In genomic region chr7:45681046-45681736, GRCm38 (mm10) we compare ENCODE assay signal across 12 mouse cellular contexts. TPM values are rescaled to one million over a fixed set of nuclear protein-coding genes. Genes with fewer than 3 reads are reported as not detected.
DNase-seq lines count a peak whose midpoint lies in the region; ATAC-seq and TF ChIP-seq lines count a peak whose summit lies in the region.
"Had no signal": no experiment of that assay in that cellular context is flagged by ENCODE, and none has a peak within 500 bp of the region (broad histone marks: within the 10 kb centered on the region; RNA-seq: fewer than 3 reads in every experiment).

No protein-coding gene starts in this region.

- 35% methylated on average over 8 of the region's 8 CpGs for WGBS in heart, adult 2 months
- 91% methylated on average over 8 of the region's 8 CpGs for WGBS in hindbrain, embryonic 13.5 days
- 87% methylated on average over 8 of the region's 8 CpGs for WGBS in midbrain, embryonic 10.5 days

- peaks cover 19% of the 10 kb centered on the region for H3K4me1 ChIP-seq in heart, adult 2 months (ENCODE audit: control insufficient read depth, insufficient read depth, low read length)
- H3K4me1 ChIP-seq in hindbrain, embryonic 13.5 days (replicated peaks): peaks cover 22% of the 10 kb centered on the region; the same call in 1 of the 2 replicates
- H3K4me1 ChIP-seq in midbrain, embryonic 10.5 days: peaks cover 39% of the 10 kb centered on the region

- H3K4me3 ChIP-seq in heart, adult 2 months: no peak overlapping the region
- no peak overlapping the region for H3K4me3 ChIP-seq in hindbrain, embryonic 13.5 days
- H3K4me3 ChIP-seq in midbrain, embryonic 10.5 days: no peak overlapping the region
- H3K4me3 ChIP-seq: liver, embryonic 13.5 days; neural tube, embryonic 12.5 days had no signal

- H3K9ac ChIP-seq in heart, adult 2 months (ENCODE audit: low read depth, low read length): peak overlapping the region; percentile 1; the same call in 1 of the 2 replicates
- no peak overlapping the region for H3K9ac ChIP-seq in hindbrain, embryonic 13.5 days
- H3K9ac ChIP-seq: liver, embryonic 13.5 days; neural tube, embryonic 12.5 days had no signal

- DNase-seq in cerebellum, adult 18-20 months: peak; percentile 53
- no peak for DNase-seq in cerebellum, postnatal 4 days (ENCODE audit: low spot score in 2 of 2)
- peak in 1 of 2 experiments; percentile 76 for DNase-seq in heart, adult 2 months
- DNase-seq in lung, postnatal 25 days (ENCODE audit: low spot score): peak; percentile 74
- DNase-seq in kidney, adult 8-10 months: no peak
- DNase-seq in midbrain, embryonic 10.5 days (ENCODE audit: low spot score): no peak
- DNase-seq: adrenal gland, postnatal 10 days; liver, embryonic 13.5 days had no signal

- no peak for TF ChIP-seq CTCF in heart, adult 2 months (IDR thresholded peaks at IDR 0.05)

- H3K9me3 ChIP-seq in hindbrain, embryonic 13.5 days: no peaks in the 10 kb centered on the region
- H3K9me3 ChIP-seq in midbrain, embryonic 10.5 days (replicated peaks): no peaks in the 10 kb centered on the region
- H3K9me3 ChIP-seq: liver, embryonic 13.5 days; neural tube, embryonic 12.5 days had no signal

- intact Hi-C loops in heart, adult 2 months (cut with DNase I): loop anchor here (5.0 to 10.0 kb wide), 2 partner anchors 39 to 126 kb away; partner anchors contain the start of gene Hsd17b14

- peak; percentile 70 for ATAC-seq in CD4-positive, CD25-positive, alpha-beta regulatory T cell, adult 4 months
- ATAC-seq in hindbrain, embryonic 13.5 days (ENCODE audit: low FRiP score): no peak
- ATAC-seq: intestine, postnatal 0 days had no signal

- TF ChIP-seq POLR2A in heart, adult 2 months (IDR thresholded peaks at IDR 0.05; ENCODE audit: insufficient read depth, low read depth, low read length): peak; percentile 43; the same call in 1 of the 2 replicates

- no peaks in the 10 kb centered on the region for H3K79me2 ChIP-seq in heart, adult 2 months (replicated peaks; ENCODE audit: control insufficient read depth, insufficient read depth, low read length)

- H3K27ac ChIP-seq in heart, adult 2 months: peak overlapping the region; percentile 93
- no peak overlapping the region for H3K27ac ChIP-seq in hindbrain, embryonic 13.5 days
- H3K27ac ChIP-seq in midbrain, embryonic 10.5 days (replicated peaks): no peak overlapping the region; the same call in 1 of the 2 replicates
- H3K27ac ChIP-seq: liver, embryonic 13.5 days; neural tube, embryonic 12.5 days had no signal

- 0 out of 2 replicates have a peak, but pooled peaks have one; percentile 73 for TF ChIP-seq EP300 in heart, adult 2 months (IDR thresholded peaks at IDR 0.05; ENCODE audit: insufficient read depth, low read depth, low read length)

- no peaks in the 10 kb centered on the region for H3K27me3 ChIP-seq in heart, adult 2 months (ENCODE audit: control insufficient read depth, insufficient read depth, low read length)
- H3K27me3 ChIP-seq in hindbrain, embryonic 13.5 days: peaks cover 7% of the 10 kb centered on the region; the same call in 1 of the 2 replicates
- peaks cover under 1% of the 10 kb centered on the region; the same call in 1 of the 2 replicates for H3K27me3 ChIP-seq in midbrain, embryonic 10.5 days (ENCODE audit: low read depth, poor library complexity, severe bottlenecking)
- H3K27me3 ChIP-seq: neural tube, embryonic 12.5 days had no signal

- no peak overlapping the region for H3K4me2 ChIP-seq in hindbrain, embryonic 13.5 days
- H3K4me2 ChIP-seq: liver, embryonic 13.5 days; neural tube, embryonic 12.5 days had no signal

- no peaks in the 10 kb centered on the region for H3K36me3 ChIP-seq in heart, adult 2 months (ENCODE audit: control insufficient read depth, insufficient read depth, low read length)
- H3K36me3 ChIP-seq in hindbrain, embryonic 13.5 days: no peaks in the 10 kb centered on the region
- H3K36me3 ChIP-seq in midbrain, embryonic 10.5 days: no peaks in the 10 kb centered on the region
- H3K36me3 ChIP-seq: liver, embryonic 13.5 days; neural tube, embryonic 12.5 days had no signal

RNA-seq across cellular contexts. Expression of gene Ntn5, which starts 2.6 kb away (rescaled TPM):
- not detected for polyA plus RNA-seq in CD4-positive, CD25-positive, alpha-beta regulatory T cell, adult 4 months (2017; shearing (Covaris generic))
- under 1 TPM; 0.18 to 0.26 TPM for total RNA-seq in heart, adult 2 months (2021)
- 0.47 TPM in 1 of 2 replicates, not detected in the other for polyA plus RNA-seq in heart, adult 2 months (2012; rRNA removed)
- polyA plus RNA-seq in hindbrain, embryonic 13.5 days (2015; fragmentation: Nextera tagmentation; extraction: Ambion mirVana): 2.3 and 2.6 TPM in 2 replicates
- polyA plus RNA-seq in midbrain, embryonic 10.5 days (2016; fragmentation: Nextera tagmentation; extraction: Ambion mirVana): 0.46 and 0.48 TPM in 2 replicates
- polyA plus RNA-seq: liver, embryonic 13.5 days had no signal

RNA-seq across cellular contexts. Expression of gene Sec1, which starts 13.0 kb away (rescaled TPM):
- under 1 TPM in 1 of 2 experiments, not detected in 1; 0.30 TPM for polyA plus RNA-seq in CD4-positive, CD25-positive, alpha-beta regulatory T cell, adult 4 months (2017; shearing (Covaris generic))
- under 1 TPM; 0.16 to 0.25 TPM for total RNA-seq in heart, adult 2 months (2021)
- polyA plus RNA-seq in heart, adult 2 months (2012; rRNA removed): 0.16 and 0.41 TPM in 2 replicates
- polyA plus RNA-seq in hindbrain, embryonic 13.5 days (2015; fragmentation: Nextera tagmentation; extraction: Ambion mirVana): 0.40 and 0.86 TPM in 2 replicates
- polyA plus RNA-seq in midbrain, embryonic 10.5 days (2016; fragmentation: Nextera tagmentation; extraction: Ambion mirVana): 0.32 and 0.34 TPM in 2 replicates
- polyA plus RNA-seq: liver, embryonic 13.5 days had no signal

RNA-seq across cellular contexts. Expression of gene Fut2, which starts 15.0 kb away (rescaled TPM):
- not detected for polyA plus RNA-seq in CD4-positive, CD25-positive, alpha-beta regulatory T cell, adult 4 months (2017; shearing (Covaris generic))
- under 1 TPM; 0.50 to 0.60 TPM for total RNA-seq in heart, adult 2 months (2021)
- polyA plus RNA-seq in heart, adult 2 months (2012; rRNA removed): 1.1 and 1.9 TPM in 2 replicates
- 0.09 and 0.38 TPM in 2 replicates for polyA plus RNA-seq in hindbrain, embryonic 13.5 days (2015; fragmentation: Nextera tagmentation; extraction: Ambion mirVana)
- 0.05 TPM in 1 of 2 replicates, not detected in the other for polyA plus RNA-seq in midbrain, embryonic 10.5 days (2016; fragmentation: Nextera tagmentation; extraction: Ambion mirVana)
- total RNA-seq: adrenal gland, postnatal 10 days had no signal

RNA-seq across cellular contexts. Expression of gene Car11, which starts 18.5 kb away (rescaled TPM):
- polyA plus RNA-seq in CD4-positive, CD25-positive, alpha-beta regulatory T cell, adult 4 months (2017; shearing (Covaris generic)): 1 to 10 TPM; 1.2 to 1.3 TPM
- total RNA-seq in heart, adult 2 months (2021): 1 to 10 TPM; 5.2 to 6.8 TPM
- polyA plus RNA-seq in heart, adult 2 months (2012; rRNA removed): 10.6 and 14.4 TPM in 2 replicates
- polyA plus RNA-seq in hindbrain, embryonic 13.5 days (2015; fragmentation: Nextera tagmentation; extraction: Ambion mirVana): 38.5 and 41.6 TPM in 2 replicates
- 4.6 and 4.9 TPM in 2 replicates for polyA plus RNA-seq in midbrain, embryonic 10.5 days (2016; fragmentation: Nextera tagmentation; extraction: Ambion mirVana)

RNA-seq across cellular contexts. Expression of gene Dbp, which starts 23.7 kb away (rescaled TPM):
- 1 to 10 TPM; 7.4 to 8.8 TPM for polyA plus RNA-seq in CD4-positive, CD25-positive, alpha-beta regulatory T cell, adult 4 months (2017; shearing (Covaris generic))
- 100 to 1,000 TPM in 1 of 2 experiments, 1 to 10 TPM in 1; 6.4 to 134 TPM for total RNA-seq in heart, adult 2 months (2021)
- polyA plus RNA-seq in heart, adult 2 months (2012; rRNA removed): 49.3 and 93.6 TPM in 2 replicates
- polyA plus RNA-seq in hindbrain, embryonic 13.5 days (2015; fragmentation: Nextera tagmentation; extraction: Ambion mirVana): 2.9 and 3.6 TPM in 2 replicates
- 2.1 and 2.9 TPM in 2 replicates for polyA plus RNA-seq in midbrain, embryonic 10.5 days (2016; fragmentation: Nextera tagmentation; extraction: Ambion mirVana)

Comparison
In these comparisons a context has a peak if more than half of its experiments do, and no peak if none do; other contexts are left out.
1. DNase-seq: peak in cerebellum, adult 18-20 months (2 of 2) and lung, postnatal 25 days (single experiment); none in cerebellum, postnatal 4 days (0 of 2), kidney, adult 8-10 months (0 of 2) and midbrain, embryonic 10.5 days (single experiment).